ENCODE assay signal across 8 mouse cellular contexts in genomic region chr13:60488131-60488883, GRCm38 (mm10).
A peak's percentile ranks its signal among the peaks of the same experiment; 100 is the strongest.
DNase-seq lines count a peak whose midpoint lies in the region; ATAC-seq and TF ChIP-seq lines count a peak whose summit lies in the region.

No protein-coding gene starts in this region.

- no peak for TF ChIP-seq POLR2A in small intestine, adult 2 months (IDR thresholded peaks at IDR 0.05; ENCODE audit: low read depth, low read length)

- DNase-seq in forebrain, embryonic 10.5 days (ENCODE audit: extremely low spot score, low spot score) = no peak
- DNase-seq in right cerebral cortex, adult 18-20 months = peak; percentile 75
- no peak for DNase-seq in right cerebral cortex, postnatal 14 days
- peak; percentile 53 for DNase-seq in heart, postnatal 4 days
- DNase-seq in left cerebral cortex, postnatal 14 days (ENCODE audit: low spot score in 2 of 2) = peak; percentile 57 to 71

- no peak for TF ChIP-seq CTCF in small intestine, adult 2 months (IDR thresholded peaks at IDR 0.05; ENCODE audit: extremely low read depth, insufficient read length, insufficient replicate concordance, low read depth, low read length)

- H3K36me3 ChIP-seq in forebrain, embryonic 10.5 days (replicated peaks) = no peaks in the 10 kb centered on the region
- no peaks in the 10 kb centered on the region for H3K36me3 ChIP-seq in forebrain, embryonic 12.5 days (replicated peaks)
- no peaks in the 10 kb centered on the region for H3K36me3 ChIP-seq in small intestine, adult 2 months (ENCODE audit: control insufficient read depth, insufficient read depth, low read length)

- peaks cover 16% of the 10 kb centered on the region for H3K9me3 ChIP-seq in forebrain, embryonic 10.5 days
- H3K9me3 ChIP-seq in forebrain, embryonic 12.5 days = no peaks in the 10 kb centered on the region

- no peak overlapping the region for H3K9ac ChIP-seq in forebrain, embryonic 12.5 days

- intact Hi-C loops in left cerebral cortex, postnatal 14 days (cut with DNase I) = no loop called here

- no peaks in the 10 kb centered on the region for H3K27me3 ChIP-seq in forebrain, embryonic 10.5 days (ENCODE audit: poor library complexity, severe bottlenecking)
- no peaks in the 10 kb centered on the region for H3K27me3 ChIP-seq in forebrain, embryonic 12.5 days
- H3K27me3 ChIP-seq in small intestine, adult 2 months (ENCODE audit: control insufficient read depth, insufficient read depth, low read length) = no peaks in the 10 kb centered on the region; the same call in 1 of the 2 replicates

- WGBS in forebrain, embryonic 10.5 days = 82% methylated on average over 13 of the region's 13 CpGs
- WGBS in forebrain, embryonic 12.5 days = 66% methylated on average over 13 of the region's 13 CpGs
- 59% methylated on average over 13 of the region's 13 CpGs for WGBS in small intestine, adult 2 months

- no peak for ATAC-seq in forebrain, embryonic 12.5 days (ENCODE audit: low FRiP score)
- ATAC-seq in monocyte, adult 5-6 weeks (replicated peaks; ENCODE audit: insufficient number of reproducible peaks, low FRiP score, low TSS enrichment, poor library complexity, severe bottlenecking) = no peak

- no peak overlapping the region for H3K4me3 ChIP-seq in forebrain, embryonic 10.5 days
- H3K4me3 ChIP-seq in forebrain, embryonic 12.5 days (replicated peaks) = no peak overlapping the region
- H3K4me3 ChIP-seq in small intestine, adult 2 months (ENCODE audit: low read depth, low read length) = no peak overlapping the region

- H3K4me1 ChIP-seq in forebrain, embryonic 10.5 days = peaks cover 8% of the 10 kb centered on the region
- peaks cover 12% of the 10 kb centered on the region; the same call in 1 of the 2 replicates for H3K4me1 ChIP-seq in forebrain, embryonic 12.5 days
- no peaks in the 10 kb centered on the region for H3K4me1 ChIP-seq in small intestine, adult 2 months (ENCODE audit: control insufficient read depth, insufficient read depth, insufficient read length, low read length)

- peak overlapping the region; percentile 52; the same call in 1 of the 2 replicates for H3K27ac ChIP-seq in forebrain, embryonic 10.5 days
- no peak overlapping the region for H3K27ac ChIP-seq in forebrain, embryonic 12.5 days
- H3K27ac ChIP-seq in small intestine, adult 2 months (ENCODE audit: insufficient read depth, low read depth, low read length) = peak overlapping the region; percentile 57

- H3K4me2 ChIP-seq in forebrain, embryonic 12.5 days = no peak overlapping the region

Comparison
In these comparisons a context has a peak if more than half of its experiments do, and no peak if none do; other contexts are left out.
1. DNase-seq: peak in right cerebral cortex, adult 18-20 months (single experiment), heart, postnatal 4 days (single experiment) and left cerebral cortex, postnatal 14 days (2 of 2); none in forebrain, embryonic 10.5 days (single experiment) and right cerebral cortex, postnatal 14 days (single experiment).